Mouse (Mus musculus) neutrophil, adult 5-6 weeks (primary cell): Measurements from ENCODE around the gene Icam4. TPM values are rescaled to one million over a fixed set of nuclear protein-coding genes. Genes with fewer than 3 reads are reported as not detected.
"Not testable (repeated sequence)": the region's sequence is repeated elsewhere in the genome, so short reads cannot be mapped to it uniquely, and the experiment has no call there.

Experiments
- ATAC-seq: fragments of 151-379, 151-347 bp; 2 replicates; pipeline ENCODE4 v1.8.0; 2017; ENCODE audit warnings: mild to moderate bottlenecking, moderate TSS enrichment; ENCODE audit not compliant: insufficient number of reproducible peaks, poor library complexity, low FRiP score, severe bottlenecking; ENCODE audit errors: extremely low read depth
- total RNA-seq: library from RNA; stranded (forward); fragments of 200-1000 nt; gene quantifications from 2 replicates; pipeline ENCODE4 v1.2.3, GENCODE M21; 2017

Gene Icam4
- total RNA-seq = not detected in 2 replicates

DNA sequence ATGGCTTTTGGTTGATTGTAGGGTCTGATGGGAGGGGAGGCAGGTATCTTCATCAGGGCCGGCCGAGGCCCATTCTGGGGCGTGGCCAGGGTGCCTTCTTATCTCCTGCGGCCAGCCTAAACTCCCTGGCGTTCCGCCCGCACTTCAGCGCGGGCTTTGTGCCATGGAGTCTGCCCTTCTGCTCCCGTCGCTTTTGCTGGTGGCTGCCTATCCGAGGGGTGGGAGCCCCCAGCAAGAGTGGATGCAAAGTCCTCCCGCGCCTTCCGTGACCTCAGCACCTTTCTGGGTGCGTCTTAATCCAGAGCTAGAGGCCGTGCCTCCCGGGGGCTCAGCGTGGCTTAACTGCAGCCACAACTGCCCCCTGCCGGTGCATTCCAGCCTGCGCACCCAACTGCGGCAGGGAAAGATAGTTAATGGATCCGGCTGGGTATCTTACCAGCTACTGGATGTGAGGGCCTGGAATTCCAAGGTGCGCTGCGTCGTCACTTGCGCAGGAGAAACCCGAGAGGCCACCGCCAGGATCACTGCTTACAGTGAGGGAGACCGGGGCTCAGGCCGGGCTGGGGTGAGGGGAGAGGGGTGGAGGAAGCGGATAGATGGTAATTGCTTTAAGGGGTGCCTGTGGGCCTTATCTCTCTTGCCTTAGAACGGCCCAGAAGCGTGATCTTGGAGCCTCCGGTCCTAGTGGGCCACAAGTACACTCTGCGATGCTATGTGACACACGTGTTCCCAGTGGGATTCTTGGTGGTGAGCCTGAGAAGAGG, at the start of gene Icam4:
TSS of gene Icam4 (plus strand) at position 83 of the 764 bp plus-strand sequence.
- ATAC-seq = peak; percentile 36

DNA sequence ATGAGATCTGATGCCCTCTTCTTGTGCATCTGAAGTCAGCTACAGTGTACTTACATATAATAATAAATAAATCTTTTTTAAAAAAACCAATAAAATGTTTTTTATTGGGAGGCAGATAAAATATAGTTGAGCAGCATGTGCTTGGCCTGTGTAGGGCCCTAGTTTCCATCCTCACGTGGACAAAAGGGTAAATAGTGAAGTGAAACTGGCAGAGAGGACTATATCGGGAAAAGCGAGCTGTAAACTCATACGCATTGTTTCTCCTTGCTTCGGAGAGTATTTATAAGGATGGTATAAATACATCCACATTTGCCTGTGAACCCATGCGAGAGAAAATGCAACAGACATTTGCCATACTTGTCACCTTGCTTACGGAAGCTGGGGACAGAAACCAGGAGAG, 49.4 kb upstream of the Icam4 start:
- no peak for ATAC-seq

DNA sequence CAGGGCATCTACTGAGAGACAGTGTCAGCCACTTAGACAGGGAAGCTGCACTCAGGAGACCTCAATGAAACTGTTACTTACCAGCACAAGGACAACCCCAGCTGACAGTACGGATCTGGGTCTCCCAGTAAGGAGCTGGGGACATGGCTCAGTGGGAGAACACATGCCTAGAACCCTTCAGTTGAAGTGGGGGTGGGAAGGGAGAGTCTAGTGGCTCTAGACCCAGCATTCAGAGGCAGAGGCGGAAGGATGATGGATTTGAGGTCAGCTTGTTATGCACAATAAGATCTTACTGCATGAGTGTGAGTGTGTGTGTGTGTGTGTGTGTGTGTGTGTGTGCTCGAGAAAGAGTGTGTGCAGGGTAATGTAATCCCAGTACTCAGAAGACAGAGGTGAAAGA, 47.0 kb upstream of the Icam4 start:
- ATAC-seq = no peak

DNA sequence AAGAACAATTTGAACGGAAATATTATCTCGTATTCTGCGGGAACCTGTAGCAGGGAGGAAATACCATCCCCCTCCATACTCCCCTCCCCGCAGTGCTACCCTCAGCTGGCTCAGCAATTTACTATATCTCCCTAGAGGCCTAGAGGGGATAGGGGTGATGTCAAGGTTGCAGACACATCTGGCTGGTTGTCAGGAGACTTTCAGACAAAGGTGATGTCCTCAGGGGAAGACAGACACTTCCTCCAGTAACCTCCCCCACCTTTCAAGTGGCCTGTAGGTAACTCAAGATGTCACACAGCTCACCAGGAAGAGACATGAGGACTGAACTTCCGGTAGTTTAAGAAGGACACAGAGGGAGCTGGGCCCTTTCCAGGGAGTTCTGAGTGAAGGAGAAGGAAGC, 46.0 kb upstream of the Icam4 start:
- ATAC-seq = no peak

DNA sequence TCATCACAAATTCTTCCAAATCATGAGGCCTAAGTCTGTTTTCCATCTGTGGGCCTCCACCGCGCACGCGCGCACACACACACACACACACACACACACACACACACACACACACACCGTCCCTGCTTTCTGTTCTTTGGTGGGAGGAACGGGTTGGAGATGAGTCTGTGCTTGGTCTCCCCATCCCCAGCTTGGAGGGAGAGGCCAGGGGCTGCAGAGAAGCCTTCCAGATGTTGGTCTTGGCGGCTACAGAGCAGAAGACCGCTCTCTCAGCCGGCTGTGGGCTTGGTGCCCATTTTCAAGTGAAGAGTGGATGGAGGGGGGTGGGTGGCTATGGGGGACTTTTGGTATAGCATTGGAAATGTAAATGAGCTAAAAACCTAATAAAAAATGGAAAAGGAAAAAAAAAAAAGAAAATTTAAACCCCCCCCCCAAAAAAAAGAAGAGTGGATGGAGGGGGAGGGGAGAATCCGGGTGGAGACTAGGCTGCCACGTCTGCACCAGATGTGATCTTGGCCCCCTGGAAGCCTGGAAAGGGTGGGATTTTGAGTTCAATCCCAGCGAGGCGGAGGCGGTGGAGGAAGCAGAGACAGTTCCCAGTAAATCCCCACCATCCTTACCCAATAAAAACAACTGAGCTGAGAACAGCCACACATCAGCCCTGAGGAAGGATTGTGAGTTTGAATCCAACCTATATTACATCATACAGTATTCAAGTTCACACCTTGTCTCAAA, 42.1 kb upstream of the Icam4 start:
- ATAC-seq = no peak

DNA sequence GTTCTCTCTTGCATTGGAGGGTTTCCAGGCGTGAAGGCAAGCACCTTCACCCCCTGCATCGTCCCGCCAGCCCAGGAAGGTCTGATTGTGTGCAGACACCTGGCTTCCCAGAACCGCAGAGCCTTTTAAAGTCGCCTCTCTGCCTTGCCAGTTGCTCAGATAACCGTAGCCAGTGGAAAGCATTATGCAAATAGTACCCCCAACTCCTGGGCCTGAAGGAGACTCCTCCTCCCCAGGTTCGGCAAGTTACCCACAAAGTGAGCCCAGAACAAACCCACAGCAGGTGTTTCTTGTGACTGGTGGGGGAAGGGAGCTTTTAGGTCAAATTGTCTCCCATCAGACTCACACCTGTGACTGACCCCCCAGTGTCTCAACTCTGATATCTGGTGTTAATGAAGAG, 41.2 kb upstream of the Icam4 start:
- ATAC-seq = no peak

DNA sequence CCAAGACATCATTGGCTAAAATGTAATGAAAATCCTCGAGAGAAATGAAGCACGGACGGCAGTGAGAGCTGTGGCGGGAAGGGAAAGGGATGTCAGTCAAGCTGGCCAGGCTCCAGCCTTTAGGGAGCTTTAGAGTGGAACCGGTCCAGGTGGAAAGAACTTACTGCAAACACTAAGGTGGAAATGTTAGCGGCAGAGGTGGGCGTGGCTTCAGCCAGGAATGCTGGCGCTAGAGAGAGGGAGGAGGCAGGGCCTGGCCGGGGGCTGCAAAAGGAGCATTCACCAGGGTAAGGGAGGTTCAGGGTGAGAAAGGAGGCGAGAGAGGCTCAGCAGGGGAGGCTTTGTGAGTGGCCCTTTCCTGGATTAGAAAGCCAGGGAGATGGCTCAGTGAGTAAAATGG, 38.3 kb upstream of the Icam4 start:
- ATAC-seq = no peak

DNA sequence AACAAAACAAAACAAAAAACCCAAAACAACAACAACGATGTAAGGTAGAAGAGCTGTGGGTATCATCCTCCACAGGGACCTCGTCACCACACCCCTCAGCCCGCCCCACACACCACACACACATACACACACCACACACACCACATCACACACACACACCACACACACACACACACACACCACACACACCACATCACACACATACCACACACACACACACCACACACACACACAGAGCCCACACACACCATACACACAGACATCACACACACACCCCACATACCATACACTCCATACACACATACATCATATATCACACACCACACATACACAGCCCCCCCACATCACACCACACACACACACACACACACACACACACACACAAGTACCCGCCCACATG, 37.6 kb upstream of the Icam4 start:
- no peak for ATAC-seq

DNA sequence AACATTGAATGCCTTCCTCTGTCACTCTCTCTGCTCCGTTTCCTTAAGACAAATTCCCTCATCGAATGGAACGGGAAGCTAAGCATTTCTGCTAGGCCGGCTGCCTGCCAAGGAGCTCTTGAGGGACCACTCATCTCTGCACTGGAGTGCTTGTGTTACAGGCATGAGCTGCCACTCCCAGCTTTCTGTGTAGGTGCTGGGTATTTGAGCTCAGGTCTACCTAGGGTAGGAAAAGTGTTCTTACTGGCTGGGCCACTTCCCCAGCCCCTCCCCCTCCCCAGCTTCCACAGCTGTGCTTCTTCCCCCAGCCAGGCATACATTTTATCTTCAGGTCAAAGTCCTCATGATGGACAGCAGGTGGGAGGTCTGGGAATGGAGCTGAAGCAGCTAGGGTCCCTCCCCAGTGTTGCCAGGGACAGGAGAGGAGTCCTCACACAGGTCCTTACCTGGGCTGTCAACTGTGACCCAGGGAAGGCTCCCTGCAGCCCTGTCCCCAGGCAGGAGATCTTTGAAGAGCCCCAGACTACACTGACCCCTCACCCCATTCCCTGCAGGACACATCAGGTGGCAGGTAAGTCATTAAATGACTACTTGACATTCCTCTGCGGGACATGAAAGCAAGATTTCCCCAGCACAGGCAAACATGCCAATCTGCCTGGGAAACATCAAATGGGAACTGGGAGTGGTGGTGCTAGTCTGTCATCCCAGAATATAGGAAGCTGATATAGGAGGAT, 35.8 kb upstream of the Icam4 start:
- no peak for ATAC-seq

DNA sequence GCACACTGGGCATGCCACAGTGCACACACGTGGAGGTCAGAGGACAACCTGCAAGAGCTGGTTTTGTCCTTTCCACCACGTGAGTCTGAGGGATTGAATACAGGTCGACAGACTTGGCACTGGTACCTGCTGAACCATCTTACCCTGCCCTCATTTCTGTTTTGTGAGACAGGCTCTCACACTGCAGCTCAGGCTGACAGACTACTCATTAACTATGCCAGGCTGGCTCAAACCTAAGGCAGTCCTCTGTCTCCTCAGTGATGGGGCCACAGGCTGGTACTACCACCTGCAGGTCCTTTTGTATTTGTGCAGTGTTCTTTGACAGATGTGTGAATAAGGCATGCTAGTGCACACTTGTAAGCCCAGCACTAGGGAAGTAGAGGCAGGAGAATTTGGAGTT, 34.1 kb upstream of the Icam4 start:
- ATAC-seq = no peak

DNA sequence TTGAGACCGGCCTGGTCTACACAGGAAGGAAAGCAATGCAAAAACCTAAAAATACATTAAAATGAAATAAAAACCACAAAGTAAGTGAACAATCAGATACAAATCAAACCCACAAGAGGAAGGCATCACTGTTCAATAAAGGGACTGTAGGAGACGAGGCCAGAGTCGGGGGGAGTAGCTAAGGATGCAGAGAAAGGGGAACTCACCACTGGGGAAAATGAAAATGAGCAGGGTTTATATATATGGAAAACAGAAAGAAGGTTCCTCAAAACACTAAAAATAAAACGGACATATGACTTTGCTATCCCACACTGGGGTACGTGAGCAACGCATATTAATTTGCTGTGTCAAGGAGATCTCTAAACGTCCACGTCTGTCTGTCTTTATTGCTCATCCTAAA, 32.1 kb upstream of the Icam4 start:
- no peak for ATAC-seq

DNA sequence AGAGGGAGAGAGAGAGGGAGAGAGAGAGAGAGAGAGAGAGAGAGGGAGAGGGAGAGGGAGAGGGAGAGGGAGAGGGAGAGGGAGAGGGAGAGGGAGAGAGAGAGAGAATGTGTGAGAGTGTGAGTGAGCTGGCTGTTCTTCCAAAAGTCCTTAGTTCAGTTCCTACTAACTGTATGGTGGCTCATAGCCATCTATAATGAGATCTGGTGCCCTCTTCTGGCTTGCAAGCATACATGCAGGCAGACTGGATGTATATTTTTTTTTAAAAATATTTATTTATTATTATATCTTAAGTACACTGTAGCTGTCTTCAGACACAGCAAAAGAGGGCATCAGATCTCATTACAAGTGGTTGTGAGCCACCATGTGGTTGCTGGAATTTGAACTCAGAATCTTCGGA, 30.8 kb upstream of the Icam4 start:
- ATAC-seq = not testable (repeated sequence)

DNA sequence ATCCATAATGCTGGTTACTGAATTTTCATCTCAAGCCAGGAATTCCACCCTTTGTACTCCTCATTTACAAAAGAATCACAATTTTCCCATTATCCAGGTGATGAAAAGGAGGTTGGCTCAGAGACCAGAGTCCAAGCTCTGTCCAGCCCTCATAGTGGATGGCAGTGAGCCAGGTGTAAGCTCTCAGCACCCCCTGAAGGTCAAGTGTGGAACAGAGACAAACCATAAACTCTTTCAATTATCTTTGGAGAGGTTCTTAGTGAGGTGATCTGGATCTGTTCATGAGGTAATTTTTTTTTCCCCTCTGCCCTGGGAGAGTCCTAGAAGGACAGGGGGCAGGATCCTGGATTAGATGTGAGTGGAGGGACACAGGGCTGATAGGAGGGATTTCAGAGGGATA, 28.4 kb upstream of the Icam4 start:
- no peak for ATAC-seq

DNA sequence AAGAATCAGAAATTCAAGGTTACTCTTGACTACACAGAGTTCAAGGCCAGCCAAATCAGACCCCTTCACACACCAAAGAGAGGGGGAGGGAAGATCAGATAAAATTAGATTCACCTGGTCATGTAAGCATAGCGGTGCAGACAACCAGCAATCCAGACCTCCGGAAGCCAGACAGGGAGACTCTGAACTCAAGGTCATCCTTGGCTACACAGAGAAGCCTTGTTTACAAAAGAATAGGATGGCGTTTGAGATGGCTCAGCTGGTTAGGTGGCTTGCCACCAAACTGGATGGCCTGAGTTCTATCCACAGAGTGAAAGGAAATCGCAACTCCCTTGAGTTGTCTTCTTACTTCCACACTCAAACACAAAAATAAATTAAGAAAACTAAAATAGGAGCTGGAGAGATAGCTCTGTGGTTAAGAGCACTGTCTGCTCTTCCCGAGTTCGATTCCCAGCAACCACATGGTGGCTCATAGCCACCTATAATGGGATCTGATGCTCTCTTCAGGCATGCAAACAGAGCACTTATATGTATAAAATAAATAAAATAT, 27.4 kb upstream of the Icam4 start:
- no peak for ATAC-seq

DNA sequence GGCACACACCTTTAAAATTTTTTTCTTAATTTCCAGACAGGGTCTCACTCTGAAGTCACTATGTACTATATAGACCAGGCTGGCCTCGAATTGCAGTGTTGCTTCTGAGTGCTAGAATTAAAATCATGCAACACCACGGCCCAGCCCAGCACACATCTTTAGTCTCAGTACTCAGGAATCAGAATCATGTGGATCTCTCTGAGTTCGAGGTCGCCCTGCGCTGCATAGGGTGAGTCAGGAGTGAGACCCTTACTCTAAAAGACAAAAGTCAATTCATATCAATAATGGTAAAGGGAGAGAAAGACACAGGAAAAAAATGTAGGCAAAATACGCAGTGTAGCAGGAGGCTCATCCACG, 26.9 kb upstream of the Icam4 start:
- no peak for ATAC-seq

DNA sequence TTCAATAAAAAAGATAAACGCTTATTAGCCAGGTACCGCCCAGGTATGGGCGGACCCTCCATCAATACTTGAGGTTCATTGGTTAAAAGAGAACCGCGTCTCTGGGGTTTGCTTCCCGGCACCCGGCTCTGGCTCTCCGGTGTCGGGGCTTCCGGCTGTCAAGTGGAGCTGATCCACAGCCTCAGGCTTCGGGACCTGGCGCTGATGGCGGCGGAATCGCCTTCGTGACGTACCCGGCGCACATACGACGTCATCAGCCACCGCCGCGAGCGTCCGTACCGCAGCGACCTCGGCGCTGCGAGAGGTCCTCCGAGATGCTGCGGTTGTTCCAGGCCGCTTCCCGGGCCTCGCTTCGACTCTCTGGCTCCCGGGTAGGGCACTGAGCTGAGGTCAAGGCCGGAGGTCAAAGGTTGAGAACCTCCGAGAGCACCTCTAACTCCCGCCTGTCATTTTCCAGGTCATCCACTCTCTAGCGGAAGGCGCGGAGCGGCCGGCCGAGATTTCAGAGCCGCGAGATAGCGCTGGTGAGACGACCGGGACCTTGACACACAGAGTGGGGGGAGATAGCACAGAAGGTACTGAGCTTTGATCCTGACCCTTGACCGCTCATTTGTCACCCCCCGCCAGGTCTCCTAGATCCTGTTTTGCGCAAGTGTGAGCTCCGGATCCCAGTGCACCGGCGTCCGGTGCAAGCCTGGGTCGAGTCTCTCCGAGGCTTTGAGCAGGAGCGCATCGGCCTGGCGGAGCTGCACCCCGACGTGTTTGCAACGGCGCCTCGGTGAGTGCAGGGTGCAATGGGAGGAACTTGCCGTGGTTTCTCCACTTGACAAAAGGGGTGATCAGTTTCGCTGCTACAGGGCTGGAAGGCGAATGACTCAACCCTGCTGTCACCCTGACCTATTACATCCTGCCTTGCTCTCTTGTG, 26.3 kb upstream of the Icam4 start, which contains the start of gene Mrpl4:
TSS of gene Mrpl4 (plus strand) at position 112 of the 925 bp plus-strand sequence.
- ATAC-seq = peak; percentile 79

DNA sequence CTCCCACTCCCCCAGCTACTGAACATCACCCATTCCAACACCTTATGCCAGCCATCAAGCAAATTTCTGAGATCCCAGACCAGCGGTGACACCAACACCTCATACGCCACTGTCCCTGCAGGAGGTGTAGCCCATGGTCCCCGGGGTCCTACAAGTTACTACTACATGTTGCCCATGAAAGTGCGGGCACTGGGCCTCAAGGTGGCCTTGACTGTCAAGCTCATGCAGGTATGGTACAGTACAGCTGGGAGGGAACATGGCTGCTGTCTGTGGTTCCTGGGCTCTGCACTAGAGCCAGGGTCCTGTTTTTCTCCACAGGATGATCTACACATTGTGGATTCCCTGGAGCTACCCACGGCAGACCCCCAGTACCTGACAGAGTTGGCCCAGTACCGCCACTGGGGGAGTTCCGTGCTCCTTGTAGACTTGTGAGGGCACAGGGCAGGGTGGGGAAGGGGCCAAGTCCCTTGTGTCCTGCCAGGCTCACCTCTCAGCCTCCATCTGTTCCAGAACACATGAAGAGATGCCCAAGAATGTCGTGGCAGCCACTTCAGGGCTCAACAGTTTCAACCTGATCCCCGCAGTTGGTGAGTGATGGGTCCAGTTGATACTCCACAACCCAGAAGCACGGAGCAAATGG, 21.7 kb upstream of the Icam4 start:
- no peak for ATAC-seq

DNA sequence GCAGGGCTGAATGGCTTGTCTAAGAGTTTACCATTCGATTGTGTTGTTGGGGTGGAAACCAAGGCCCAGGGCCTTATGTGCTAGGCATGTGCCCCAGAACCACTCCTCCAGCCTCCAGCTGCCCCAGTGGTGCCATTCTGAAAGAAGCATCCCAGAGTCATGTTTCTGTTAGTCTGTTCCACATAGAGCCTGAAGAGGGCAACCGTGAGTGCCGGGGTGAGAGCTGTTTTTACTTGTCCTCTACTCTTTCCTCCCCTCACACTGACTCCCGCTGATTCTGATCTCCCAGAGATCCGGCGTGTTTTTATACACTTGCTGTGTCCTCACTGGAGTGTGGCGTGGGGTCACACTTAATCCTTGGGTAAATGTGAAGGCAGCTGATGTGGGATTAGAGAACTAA, 21.2 kb upstream of the Icam4 start:
- ATAC-seq = no peak
